ENCODE assay signal across 20 mouse cellular contexts in the genomic region with DNA sequence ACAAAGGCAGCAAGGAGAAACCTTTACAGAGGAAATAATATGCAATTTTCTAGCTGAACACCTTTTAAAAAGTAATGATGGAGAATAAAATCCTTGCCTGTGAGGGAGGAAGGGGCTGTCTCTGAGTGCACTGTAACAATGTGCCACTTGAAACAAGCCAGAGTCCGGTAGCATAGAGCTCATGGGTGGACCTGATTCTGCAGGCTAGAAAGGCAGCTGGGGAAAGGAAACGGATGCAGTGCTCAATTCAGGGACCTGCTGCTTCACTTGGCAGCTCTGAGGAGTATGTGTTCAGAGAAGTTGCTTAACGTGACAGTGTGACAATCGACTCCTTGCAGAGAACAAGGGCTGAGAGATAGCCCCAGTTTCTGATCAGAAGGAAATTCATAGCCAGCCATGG.
DNase-seq lines count a peak whose midpoint lies in the region; ATAC-seq and TF ChIP-seq lines count a peak whose summit lies in the region.
"Had no signal": no experiment of that assay in that cellular context is flagged by ENCODE, and none has a peak within 500 bp of the region (broad histone marks: within the 10 kb centered on the region; RNA-seq: fewer than 3 reads in every experiment).

No protein-coding gene starts in this region.

- peak; percentile 17 for DNase-seq in cerebellum, adult 8-10 months
- no peak for DNase-seq in frontal cortex, adult 2 months (ENCODE audit: extremely low spot score in 1 of 2, low spot score in 1 of 2)
- DNase-seq in lung, adult 2 months, result no peak
- peak; percentile 18 for DNase-seq in retina, postnatal 1 day
- no peak for DNase-seq in retina, embryonic 14.5 days (ENCODE audit: low spot score)
- DNase-seq: adrenal gland, postnatal 25 days; cerebellum, postnatal 10 days; gastrocnemius, postnatal 36 days; kidney, adult 8-10 months; kidney, postnatal 10 days; liver, embryonic 13.5 days; thymus, adult 18-20 months; thymus, postnatal 36 days had no signal

- H3K27me3 ChIP-seq in lung, embryonic 16.5 days (ENCODE audit: control insufficient read depth, insufficient read depth, low read depth, low read length), result no peaks in the 10 kb centered on the region
- H3K27me3 ChIP-seq: heart, embryonic 15.5 days; liver, embryonic 13.5 days; lung, embryonic 15.5 days; midbrain, embryonic 12.5 days had no signal

- H3K9me3 ChIP-seq in lung, embryonic 16.5 days (ENCODE audit: control insufficient read depth, low read length), result no peaks in the 10 kb centered on the region
- H3K9me3 ChIP-seq: heart, embryonic 15.5 days; liver, embryonic 13.5 days; lung, embryonic 15.5 days; midbrain, embryonic 12.5 days had no signal

- no peak overlapping the region for H3K27ac ChIP-seq in lung, embryonic 16.5 days (ENCODE audit: low read length)
- H3K27ac ChIP-seq: heart, embryonic 15.5 days; left cerebral cortex, adult 2 months; liver, embryonic 13.5 days; lung, embryonic 15.5 days; midbrain, embryonic 12.5 days had no signal

- no peak overlapping the region for H3K4me3 ChIP-seq in lung, embryonic 16.5 days (ENCODE audit: low read length)
- H3K4me3 ChIP-seq in lung, adult 2 months (replicated peaks; ENCODE audit: extremely low read depth, low read depth, low read length), result no peak overlapping the region
- H3K4me3 ChIP-seq: heart, embryonic 15.5 days; left cerebral cortex, adult 2 months; liver, embryonic 13.5 days; lung, embryonic 15.5 days; midbrain, embryonic 12.5 days had no signal

- H3K4me1 ChIP-seq in lung, embryonic 16.5 days (replicated peaks; ENCODE audit: control insufficient read depth, insufficient read depth, low read length), result no peaks in the 10 kb centered on the region
- H3K4me1 ChIP-seq in lung, adult 2 months (ENCODE audit: control insufficient read depth, insufficient read depth, low read length), result no peaks in the 10 kb centered on the region
- H3K4me1 ChIP-seq: heart, embryonic 15.5 days; liver, embryonic 13.5 days; lung, embryonic 15.5 days; midbrain, embryonic 12.5 days had no signal

- no peak for TF ChIP-seq CTCF in lung, adult 2 months (IDR thresholded peaks at IDR 0.05; ENCODE audit: insufficient read depth, low read length)

- no peaks in the 10 kb centered on the region for H3K36me3 ChIP-seq in lung, embryonic 16.5 days (ENCODE audit: control insufficient read depth, insufficient read depth, low read length)
- H3K36me3 ChIP-seq: heart, embryonic 15.5 days; liver, embryonic 13.5 days; lung, embryonic 15.5 days; midbrain, embryonic 12.5 days had no signal

- no peak overlapping the region for H3K4me2 ChIP-seq in lung, embryonic 16.5 days (ENCODE audit: low read depth, low read length)
- H3K4me2 ChIP-seq: heart, embryonic 15.5 days; liver, embryonic 13.5 days; lung, embryonic 15.5 days; midbrain, embryonic 12.5 days had no signal

- ATAC-seq in cerebellum, adult (ENCODE audit: insufficient number of reproducible peaks, low FRiP score, low TSS enrichment), result no peak
- ATAC-seq in frontal cortex, adult (ENCODE audit: low TSS enrichment), result 0 out of 2 replicates have a peak, but pooled peaks have one; percentile 44
- ATAC-seq in lung, embryonic 16.5 days (ENCODE audit: low read depth), result peak; percentile 34; the same call in 1 of the 2 replicates

- H3K9ac ChIP-seq in lung, embryonic 16.5 days (ENCODE audit: low read length), result no peak overlapping the region
- H3K9ac ChIP-seq: heart, embryonic 15.5 days; liver, embryonic 13.5 days; lung, embryonic 15.5 days; midbrain, embryonic 12.5 days had no signal

- WGBS in lung, embryonic 16.5 days, result 40% methylated on average over 4 of the region's 4 CpGs
- 30% methylated on average over 4 of the region's 4 CpGs for WGBS in lung, adult 2 months

- TF ChIP-seq POLR2A in lung, adult 2 months (IDR thresholded peaks at IDR 0.05; ENCODE audit: borderline replicate concordance, extremely low read depth, low read depth, low read length), result no peak

Comparison
In these comparisons a context has a peak if more than half of its experiments do, and no peak if none do; other contexts are left out.
1. DNase-seq: peak in cerebellum, adult 8-10 months (single experiment) and retina, postnatal 1 day (single experiment); none in frontal cortex, adult 2 months (0 of 2), lung, adult 2 months (single experiment) and retina, embryonic 14.5 days (single experiment).